Mouse (Mus musculus) spleen, postnatal 4 days (tissue): ENCODE measurements at regions not wholly inside any gene's neighbourhood (a gene's known extent, or its start where the extent isn't known, plus 50 kb on each side); places are given as distances from the start of the nearest gene placed in this dataset.

ENCODE experiments used
- DNase-seq, 2 experiments: peaks; one replicate each; pipeline ENCODE4 v3.0.0; 2022; ENCODE audit warnings: low spot score in 2 of 2

- DNase-seq: no peak
Measured at GRCm38 (mm10) chr2:171333816-171334757, 602.5 kb downstream of the Dok5 start.

GRCm38 (mm10) chr2:171332826-171333225, 601.2 kb downstream of the Dok5 start:
- DNase-seq: no peak

DNA sequence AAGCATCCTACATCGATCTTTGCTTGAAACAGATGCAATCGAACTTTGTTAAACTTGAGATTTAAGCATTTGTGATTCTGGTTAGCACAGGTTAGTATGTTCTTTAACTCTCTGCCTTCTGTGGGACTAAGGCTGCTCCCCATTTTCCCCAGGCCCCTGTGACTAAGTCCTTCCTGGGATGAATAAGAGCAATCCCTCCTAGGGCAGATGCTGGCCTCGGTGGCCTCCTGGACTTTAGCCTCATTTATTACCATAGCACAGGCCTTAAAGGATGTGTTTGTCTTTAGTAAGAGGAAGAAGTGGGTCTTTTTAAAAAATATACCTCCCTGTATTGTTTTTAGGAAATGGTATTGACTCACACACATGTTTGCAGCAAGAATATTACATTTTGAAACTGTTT, 599.9 kb downstream of the Dok5 start:
- no peak for DNase-seq

DNA sequence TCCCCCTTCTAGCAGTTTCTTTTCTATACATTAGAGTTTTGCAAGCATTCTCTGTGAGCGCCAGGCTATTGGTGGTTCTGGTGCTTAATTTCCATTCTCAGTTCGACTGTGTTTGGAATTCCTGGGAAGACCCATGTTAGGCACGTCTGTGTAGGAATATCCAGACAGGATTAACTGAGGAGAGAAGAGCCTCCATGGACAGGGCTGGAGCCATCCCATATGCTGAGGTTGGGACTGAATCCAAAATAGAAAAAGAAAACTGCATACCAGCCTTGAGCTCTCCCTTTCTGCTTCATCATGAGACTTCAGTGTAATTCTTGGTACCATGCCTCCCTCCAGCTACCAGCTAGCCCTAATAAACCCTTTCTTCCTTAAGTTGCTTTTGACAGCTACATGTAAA, 595.3 kb downstream of the Dok5 start:
- DNase-seq: no peak

DNA sequence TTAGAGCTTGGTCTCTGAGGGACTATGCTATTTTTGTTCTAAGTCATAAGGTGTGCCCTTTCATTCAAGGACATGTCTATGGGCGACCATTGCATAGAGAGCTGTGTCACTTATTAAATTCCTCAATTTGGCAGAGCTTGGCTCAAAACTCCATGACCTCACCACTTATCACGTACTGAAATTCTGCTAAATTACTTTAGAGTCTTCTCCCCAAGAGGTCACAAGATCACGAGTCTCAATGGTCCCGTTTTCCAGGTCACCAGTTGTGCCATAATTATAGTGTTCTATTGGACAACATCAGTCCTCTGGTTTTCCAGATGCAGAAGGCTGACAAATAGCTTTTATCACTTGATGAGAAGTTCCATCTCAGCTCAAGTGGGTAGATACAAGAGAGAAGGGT, 576.9 kb downstream of the Dok5 start:
- DNase-seq: no peak

DNA sequence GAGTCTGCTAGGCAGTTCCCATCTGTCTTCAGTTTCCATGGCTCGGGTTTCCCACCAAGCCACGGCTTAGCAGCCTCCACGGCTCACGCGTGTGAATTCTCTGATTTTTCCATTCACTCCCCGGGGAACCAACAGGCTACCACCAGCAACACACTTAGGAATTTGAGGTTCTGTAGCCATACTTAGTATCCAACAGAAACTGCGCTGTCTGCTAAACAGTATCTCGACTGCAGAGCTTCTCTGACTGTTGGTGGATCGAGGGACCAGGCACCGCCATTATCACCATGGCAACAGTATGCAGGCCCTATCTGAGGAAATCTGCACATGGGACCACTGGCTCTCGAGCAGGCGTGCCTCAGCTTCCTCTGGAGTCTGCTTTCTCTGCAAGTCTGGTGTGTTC, 574.4 kb downstream of the Dok5 start:
- DNase-seq: no peak

GRCm38 (mm10) chr2:171298519-171298918, 566.9 kb downstream of the Dok5 start:
- DNase-seq: no peak

DNA sequence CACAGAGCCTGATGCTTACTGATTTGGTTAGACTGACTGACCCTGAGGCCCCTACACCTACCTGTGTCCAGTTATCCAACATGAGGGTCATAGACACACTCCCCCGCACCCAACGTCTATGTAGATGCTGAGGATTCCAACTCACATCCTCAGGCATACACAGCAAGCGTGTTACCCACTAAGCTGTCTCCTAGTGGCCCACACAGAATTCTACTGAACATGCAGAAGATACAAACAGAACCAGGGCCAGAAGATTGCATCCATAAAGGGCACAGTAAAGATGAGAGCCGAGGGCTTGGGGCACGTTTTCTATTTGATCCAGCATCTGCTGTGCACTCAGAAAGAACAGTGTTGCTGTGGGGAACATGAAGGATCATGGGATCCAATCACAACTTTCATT, 564.0 kb downstream of the Dok5 start:
- DNase-seq: no peak

DNA sequence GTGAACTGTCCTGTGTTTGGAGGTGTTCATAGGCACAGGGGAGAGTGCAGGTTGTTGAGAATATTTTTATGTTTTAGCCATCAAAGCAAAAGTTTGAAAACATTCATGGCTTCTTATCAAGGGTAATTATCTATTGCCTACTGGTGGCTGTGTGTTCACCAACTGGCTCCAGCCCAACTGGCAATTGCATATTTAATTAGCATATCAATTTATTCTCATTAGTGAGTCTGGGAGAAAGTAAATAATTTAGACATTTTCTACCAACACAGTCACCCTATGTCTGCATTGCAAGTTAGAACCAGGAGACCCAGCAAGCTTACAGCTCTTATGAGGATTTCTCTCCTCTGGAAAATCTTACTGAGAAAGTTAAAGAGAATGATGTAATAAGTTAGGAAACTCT, 561.0 kb downstream of the Dok5 start:
- no peak for DNase-seq

GRCm38 (mm10) chr2:171285719-171286394, 554.2 kb downstream of the Dok5 start:
- no peak for DNase-seq

DNA sequence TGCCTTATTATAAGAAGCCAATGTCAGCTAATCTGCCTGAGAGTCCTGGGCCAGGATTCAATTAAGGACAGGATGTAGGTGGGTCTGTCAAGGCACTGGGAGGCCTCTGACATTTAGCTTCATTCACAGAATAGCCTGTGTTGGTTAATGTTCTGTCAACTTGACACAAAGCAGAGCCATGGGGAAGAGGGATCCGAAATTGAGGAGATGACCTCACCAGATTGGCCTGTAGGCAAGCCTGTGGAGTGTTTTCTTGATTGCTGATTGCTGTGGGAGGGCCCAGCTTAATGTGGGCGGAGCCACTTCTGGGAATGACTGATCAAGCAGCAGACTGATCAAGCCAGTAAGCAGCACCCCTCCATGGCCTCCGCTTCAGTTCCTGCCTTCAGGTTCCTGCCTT, 548.5 kb downstream of the Dok5 start:
- no peak for DNase-seq

GRCm38 (mm10) chr2:171279319-171279718, 547.7 kb downstream of the Dok5 start:
- no peak for DNase-seq

DNA sequence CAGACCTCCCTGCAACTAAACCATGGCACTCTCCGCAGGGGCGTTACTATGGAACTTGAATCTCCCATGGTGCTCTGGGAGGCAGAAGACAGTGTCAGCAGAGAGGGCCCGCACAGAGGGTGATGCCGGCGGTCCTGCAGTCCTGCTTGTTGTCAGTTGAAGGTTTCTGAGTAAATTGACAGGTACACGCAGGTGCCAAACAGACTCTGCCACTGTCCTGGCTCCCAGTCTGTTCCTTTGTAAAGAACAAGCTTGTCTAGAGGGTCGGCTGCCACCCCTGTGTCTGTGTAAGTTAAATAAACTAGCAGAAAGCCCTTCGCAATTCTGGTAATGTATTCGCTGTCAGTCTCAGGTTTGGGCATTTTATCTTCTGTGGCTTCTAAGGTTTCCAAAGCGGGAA, 521.6 kb downstream of the Dok5 start:
- DNase-seq: no peak

DNA sequence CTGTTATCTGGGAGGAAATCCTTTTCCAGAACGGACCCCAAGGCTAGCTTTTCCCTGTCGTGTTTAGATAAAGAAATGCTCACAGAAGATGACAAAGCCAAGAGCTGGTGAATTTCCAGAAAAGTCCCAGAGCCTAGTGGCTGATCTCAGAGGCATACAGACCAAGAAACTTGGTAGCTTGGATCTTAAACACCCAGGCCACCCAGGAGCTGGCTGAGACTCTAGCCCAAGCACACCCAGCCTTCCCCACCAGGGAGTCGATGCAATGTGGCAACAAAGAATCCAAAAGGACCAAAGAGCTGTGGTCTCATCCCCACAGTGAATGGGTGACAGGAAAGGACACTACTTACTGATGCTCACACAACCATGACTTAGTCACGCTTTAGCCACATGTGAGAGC, 513.8 kb downstream of the Dok5 start:
- no peak for DNase-seq

- DNase-seq: no peak
Measured at GRCm38 (mm10) chr2:171242356-171242755, 510.7 kb downstream of the Dok5 start.

- DNase-seq: peak in 1 of 2 experiments; percentile 26
Measured at GRCm38 (mm10) chr2:171237276-171237960, 505.8 kb downstream of the Dok5 start.

- peak in 1 of 2 experiments; percentile 42 for DNase-seq
Measured at GRCm38 (mm10) chr2:171232812-171233211, 501.2 kb downstream of the Dok5 start.

- DNase-seq: peak in 1 of 2 experiments; percentile 46
Measured at GRCm38 (mm10) chr2:171231288-171232050, 499.9 kb downstream of the Dok5 start.

- peak in 1 of 2 experiments; percentile 36 for DNase-seq
Measured at GRCm38 (mm10) chr2:171230536-171230935, 498.9 kb downstream of the Dok5 start.

GRCm38 (mm10) chr2:171228229-171228628, 496.6 kb downstream of the Dok5 start:
- DNase-seq: peak in 1 of 2 experiments; percentile 25

DNA sequence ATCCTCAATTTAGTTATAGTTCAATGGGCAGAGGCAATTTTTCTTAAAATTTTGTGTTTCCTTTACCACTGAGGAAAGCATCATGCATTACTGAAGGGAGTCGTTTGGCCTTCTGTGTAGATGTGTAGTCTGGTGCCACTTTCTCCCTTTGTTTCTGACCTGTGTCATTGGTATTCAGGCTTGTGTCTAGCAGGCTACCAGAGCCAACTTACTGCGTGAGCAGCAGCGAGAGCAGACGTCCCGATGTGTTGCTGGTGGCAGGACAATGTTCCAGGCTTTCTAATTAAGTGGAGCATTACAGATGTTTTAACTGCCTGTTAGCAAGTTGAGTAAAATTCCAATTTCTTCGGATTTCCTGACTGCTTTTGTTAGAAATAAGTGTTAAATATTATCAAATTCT, 482.2 kb downstream of the Dok5 start:
- DNase-seq: no peak

- no peak for DNase-seq
Measured at GRCm38 (mm10) chr2:171196472-171196871, 464.9 kb downstream of the Dok5 start.
